Mouse (Mus musculus) CH12.LX (cell line): ENCODE data around the gene Tll2. TPM values are rescaled to one million over a fixed set of nuclear protein-coding genes. Genes with fewer than 3 reads are reported as not detected.

Experiments
- DNase-seq: peaks from one replicate; pipeline ENCODE4 v3.0.0-alpha.2; 2013; ENCODE audit errors: extremely low read depth
- H3K27ac ChIP-seq: 2 replicates; pipeline ENCODE4 v1.5.1; 2012; ENCODE audit warnings: low read depth, mild to moderate bottlenecking, control low read depth, moderate library complexity; ENCODE audit not compliant: insufficient read depth
- H3K27me3 ChIP-seq: replicated peaks from 2 replicates; pipeline ENCODE3; 2012; ENCODE audit warnings: inconsistent platforms
- H3K36me3 ChIP-seq, 2 experiments: replicated peaks in 1 of 2; 2 replicates each; pipeline versions ENCODE3 to v1.6.1; 2012; ENCODE audit warnings: inconsistent platforms in 1 of 2, low read length in 1 of 2, mild to moderate bottlenecking in 1 of 2, mixed read lengths in 1 of 2, moderate library complexity in 1 of 2; ENCODE audit not compliant: control insufficient read depth in 1 of 2, insufficient read depth in 1 of 2
- H3K4me1 ChIP-seq, 2 experiments: 2 replicates each; pipeline ENCODE4 v1.6.1; 2012; ENCODE audit warnings: inconsistent platforms in 1 of 2, moderate library complexity in 1 of 2; ENCODE audit not compliant: insufficient read depth in 2 of 2, control insufficient read depth in 1 of 2
- H3K4me2 ChIP-seq: 2 replicates; pipeline ENCODE4 v1.6.1; 2012; ENCODE audit warnings: low read depth, mild to moderate bottlenecking, control low read depth; ENCODE audit not compliant: poor library complexity, insufficient read depth, severe bottlenecking
- H3K4me3 ChIP-seq, 3 experiments: fragments of 150-350 bp in 1 of 3; sonication (generic) in 1 of 3; replicated peaks in 1 of 3; 2 replicates each; pipeline versions ENCODE3 to v1.5.1; 2011 to 2012; ENCODE audit warnings: low read depth in 2 of 3, low read length in 2 of 3, mild to moderate bottlenecking in 2 of 3, moderate library complexity in 2 of 3, control low read depth in 1 of 3, improper control_type of control experiment in 1 of 3, inconsistent platforms in 1 of 3, mixed read lengths in 1 of 3; ENCODE audit not compliant: poor library complexity in 1 of 3
- H3K79me2 ChIP-seq: replicated peaks from 2 replicates; pipeline ENCODE4 v1.6.1; 2012; ENCODE audit warnings: mild to moderate bottlenecking, moderate library complexity; ENCODE audit not compliant: control insufficient read depth, poor library complexity, insufficient read depth, severe bottlenecking; ENCODE audit errors: extremely low read depth
- H3K9ac ChIP-seq: 2 replicates; pipeline ENCODE4 v1.6.1; 2012; ENCODE audit warnings: low read depth, mild to moderate bottlenecking, control low read depth, moderate library complexity; ENCODE audit not compliant: insufficient read depth
- H3K9me3 ChIP-seq: replicated peaks from 2 replicates; pipeline ENCODE3; 2012; ENCODE audit warnings: low read length, inconsistent platforms, mixed read lengths
- BHLHE40 ChIP-seq: IDR thresholded peaks from 2 replicates; pipeline ENCODE4 v1.6.1; 2011; ENCODE audit warnings: mild to moderate bottlenecking, low read depth, low read length, improper control_type of control experiment
- CHD1 ChIP-seq: IDR thresholded peaks from 2 replicates; pipeline ENCODE4 v1.6.1; 2012; ENCODE audit warnings: low read depth, low read length, improper control_type of control experiment, inconsistent platforms
- CTCF ChIP-seq, 2 experiments: IDR thresholded peaks in 1 of 2; conservative IDR thresholded peaks in 1 of 2; 2 replicates each; pipeline ENCODE4 v1.5.1; 2011 to 2012; ENCODE audit warnings: low read depth in 2 of 2, low read length in 2 of 2, improper control_type of control experiment in 1 of 2, inconsistent platforms in 1 of 2, mild to moderate bottlenecking in 1 of 2, moderate library complexity in 1 of 2
- E2F4 ChIP-seq: IDR thresholded peaks from 2 replicates; pipeline ENCODE4 v1.6.1; 2011; ENCODE audit warnings: low read depth, low read length, improper control_type of control experiment; ENCODE audit not compliant: insufficient replicate concordance
- GABPA ChIP-seq: IDR thresholded peaks from 2 replicates; pipeline ENCODE4 v1.6.1; 2012; ENCODE audit warnings: low read depth, low read length, improper control_type of control experiment, inconsistent platforms; ENCODE audit not compliant: insufficient replicate concordance
- HCFC1 ChIP-seq: IDR thresholded peaks from 2 replicates; pipeline ENCODE4 v1.6.1; 2012; ENCODE audit warnings: low read depth, mild to moderate bottlenecking, inconsistent platforms, low read length, improper control_type of control experiment
- IRF4 ChIP-seq: IDR thresholded peaks from 2 replicates; pipeline ENCODE4 v1.6.1; 2014; ENCODE audit warnings: low read depth, mild to moderate bottlenecking, inconsistent platforms, low read length, improper control_type of control experiment
- JUND ChIP-seq: conservative IDR thresholded peaks from 2 replicates; pipeline ENCODE4 v1.6.1; 2011; ENCODE audit warnings: low read depth, low read length, improper control_type of control experiment
- KAT2A ChIP-seq: IDR thresholded peaks from 2 replicates; pipeline ENCODE4 v1.6.1; 2012; ENCODE audit warnings: low read length, improper control_type of control experiment, inconsistent platforms; ENCODE audit not compliant: insufficient replicate concordance
- MXI1 ChIP-seq: IDR thresholded peaks from 2 replicates; pipeline ENCODE4 v1.6.1; 2011; ENCODE audit warnings: mild to moderate bottlenecking, low read depth, low read length, improper control_type of control experiment
- PAX5 ChIP-seq: IDR thresholded peaks from 2 replicates; pipeline ENCODE4 v1.6.1; 2012; ENCODE audit warnings: low read length, inconsistent platforms, mixed read lengths
- POLR2A ChIP-seq: IDR thresholded peaks from 2 replicates; pipeline ENCODE4 v1.6.1; 2011; ENCODE audit warnings: low read depth, mild to moderate bottlenecking, improper control_type of control experiment, low read length
- RAD21 ChIP-seq: IDR thresholded peaks from 2 replicates; pipeline ENCODE4 v1.6.1; 2011; ENCODE audit warnings: low read depth, mild to moderate bottlenecking, low read length, improper control_type of control experiment, moderate library complexity
- RCOR1 ChIP-seq: conservative IDR thresholded peaks from 2 replicates; pipeline ENCODE4 v1.6.1; 2012; ENCODE audit warnings: low read depth, mild to moderate bottlenecking, inconsistent platforms, low read length, improper control_type of control experiment
- SIN3A ChIP-seq: IDR thresholded peaks from 2 replicates; pipeline ENCODE4 v1.6.1; 2012; ENCODE audit warnings: low read length, improper control_type of control experiment, inconsistent platforms
- USF1 ChIP-seq: IDR thresholded peaks from 2 replicates; pipeline ENCODE4 v1.6.1; 2014; ENCODE audit warnings: low read depth, mild to moderate bottlenecking, inconsistent platforms, low read length, improper control_type of control experiment
- USF2 ChIP-seq: conservative IDR thresholded peaks from 2 replicates; pipeline ENCODE4 v1.6.1; 2011; ENCODE audit warnings: low read depth, low read length, improper control_type of control experiment
- ZC3H11A ChIP-seq: IDR thresholded peaks from 2 replicates; pipeline ENCODE4 v1.6.1; 2012; ENCODE audit warnings: low read depth, mild to moderate bottlenecking, inconsistent platforms, low read length, improper control_type of control experiment
- ZKSCAN1 ChIP-seq: IDR thresholded peaks from 2 replicates; pipeline ENCODE4 v1.6.1; 2012; ENCODE audit warnings: low read depth, inconsistent platforms, low read length, improper control_type of control experiment, borderline replicate concordance
- ZNF384 ChIP-seq: IDR thresholded peaks from 2 replicates; pipeline ENCODE4 v1.6.1; 2012; ENCODE audit warnings: low read depth, low read length, improper control_type of control experiment, inconsistent platforms
- dilution Hi-C: fragments of 300-500 bp; cut with MboI; formaldehyde crosslinking; loops from 2 replicates; pipeline ENCODE4 v1.14.3; 2020; ENCODE audit warnings: low sequenced_read_pairs; ENCODE audit not compliant: extremely low pct_unique_long_range_greater_than_20kb, extremely low pct_ligation_motif_present
- in situ Hi-C: fragments of 300-500 bp; cut with MboI; formaldehyde crosslinking; loops from 3 replicates; pipeline ENCODE4 v1.14.3; 2019; ENCODE audit warnings: low sequenced_read_pairs, low pct_ligation_motif_present, low pct_unique_long_range_greater_than_20kb, mixed read lengths
- polyA plus RNA-seq: library from polyadenylated mRNA; unstranded; fragments of >175 nt; gene quantifications from 2 replicates; pipeline ENCODE4 v1.2.1, GENCODE M21; 2012; ENCODE audit warnings: low read depth; ENCODE audit not compliant: insufficient read length
- total RNA-seq, 2 experiments: library from RNA; depleted of rRNA; stranded (reverse); fragments of 300-350 nt in 1 of 2; fragments of >200 nt in 1 of 2; gene quantifications; 2 replicates each; pipeline ENCODE4 v1.2.3; 2012 to 2014

Tll2 gene
- total and polyA plus RNA-seq, 3 experiments = not detected

DNA sequence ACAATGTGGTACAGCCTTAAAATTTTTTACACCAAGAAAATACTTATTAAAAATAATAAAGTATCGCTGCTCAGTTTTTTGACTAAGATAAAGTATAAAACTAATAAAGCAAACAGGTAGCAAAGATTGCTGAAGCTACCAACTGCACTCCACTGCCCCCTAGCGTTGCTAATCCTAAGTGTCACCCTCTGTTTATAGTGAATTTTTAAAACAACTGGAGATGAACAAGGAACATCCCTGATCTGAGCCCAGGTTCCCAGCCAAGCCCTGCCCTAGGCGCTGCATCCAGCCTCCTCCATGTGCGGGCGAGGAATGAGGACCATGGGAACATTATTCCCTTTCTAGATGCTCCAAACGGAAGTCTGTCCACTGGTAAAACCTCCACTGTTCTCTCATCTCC, 37.9 kb upstream of the Tll2 start:
- DNase-seq = peak; percentile 52
- no peak for TF ChIP-seq RCOR1
- TF ChIP-seq CTCF (conservative IDR thresholded peaks at IDR 0.05 in 1 of 2, IDR thresholded peaks at IDR 0.05 in 1 of 2; ENCODE audit: low read depth in 2 of 2, low read length in 2 of 2) = peak; percentile 66 to 75
- peak; percentile 38 for TF ChIP-seq RAD21
- dilution Hi-C loops = no loop called here
- H3K9me3 ChIP-seq = no peaks in the 10 kb centered on the region
- H3K27me3 ChIP-seq = no peaks in the 10 kb centered on the region
- H3K36me3 ChIP-seq = peaks cover 52 to 89% of the 10 kb centered on the region in 2 experiments
- H3K4me2 ChIP-seq = no peak overlapping the region
- H3K79me2 ChIP-seq = peaks cover 5% of the 10 kb centered on the region
- in situ Hi-C loops = no loop called here
- no peak overlapping the region for H3K9ac ChIP-seq
- H3K27ac ChIP-seq = no peak overlapping the region
- H3K4me3 ChIP-seq = no peak overlapping the region
- H3K4me1 ChIP-seq = no peaks in the 10 kb centered on the region

DNA sequence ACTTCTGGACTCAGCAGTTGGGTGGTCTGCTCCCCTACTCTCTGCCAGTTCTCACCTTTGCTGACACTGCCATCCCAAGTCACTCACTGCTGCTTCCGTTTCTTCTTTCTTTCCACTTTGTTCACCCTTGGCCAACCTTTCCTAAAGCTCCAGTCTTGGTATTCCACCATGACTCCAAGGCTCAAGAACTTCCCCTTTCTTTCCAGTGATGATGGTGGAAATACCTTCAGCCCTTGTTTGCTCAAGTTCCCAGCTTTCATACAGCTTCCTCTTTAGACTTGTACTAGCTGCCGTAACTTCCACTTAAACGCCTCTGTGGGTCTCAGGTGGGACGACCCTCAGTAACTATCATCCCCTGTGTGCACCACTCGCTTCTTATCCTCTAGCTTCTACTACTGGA, 35.4 kb upstream of the Tll2 start:
- no peak for DNase-seq
- Histone ChIP-seq H3K4me1 (no peaks in the 10 kb centered on the region), H3K27me3 (no peaks in the 10 kb centered on the region), H3K9ac (no peak overlapping the region), H3K27ac (no peak overlapping the region), H3K79me2 (peaks cover 2% of the 10 kb centered on the region; the same call in 1 of the 2 replicates), H3K9me3 (no peaks in the 10 kb centered on the region), H3K4me2 (no peak overlapping the region), H3K36me3 (peaks cover 50 to 87% of the 10 kb centered on the region in 2 experiments), H3K4me3 (no peak overlapping the region)
- in situ Hi-C loops = no loop called here
- dilution Hi-C loops = no loop called here
- TF ChIP-seq USF1 (no peak), USF2 (no peak), RAD21 (no peak), MXI1 (no peak), IRF4 (no peak), GABPA (no peak), ZNF384 (no peak), POLR2A (no peak), ZKSCAN1 (no peak), RCOR1 (no peak), JUND (no peak), KAT2A (no peak), CHD1 (no peak), PAX5 (no peak), BHLHE40 (no peak), E2F4 (no peak), HCFC1 (no peak), ZC3H11A (no peak), SIN3A (no peak)
